Mouse (Mus musculus) heart, embryonic 14.5 days (tissue): Measurements from ENCODE around the gene Rad9a. TPM values are rescaled to one million over a fixed set of nuclear protein-coding genes. Genes with fewer than 3 reads are reported as not detected.
A peak's percentile ranks its signal among the peaks of the same experiment; 100 is the strongest.

Experiments
- ATAC-seq: fragments of 200-750 bp; cut with Nextera tagmentation; 2 replicates; pipeline ENCODE4 v1.8.0; 2017; ENCODE audit warnings: low read depth, moderate TSS enrichment; ENCODE audit not compliant: insufficient number of reproducible peaks, insufficient read depth, low FRiP score
- H3K27ac ChIP-seq, 2 experiments: fragments of 200-500 bp in 1 of 2; fragments of 300-500 bp in 1 of 2; sonication (generic) in 1 of 2; replicated peaks in 1 of 2; 2 replicates each; pipeline ENCODE4 v1.5.1; 2012 to 2014; ENCODE audit warnings: low read depth in 2 of 2, low read length in 2 of 2, control low read depth in 1 of 2, mild to moderate bottlenecking in 1 of 2, mixed read lengths in 1 of 2; ENCODE audit not compliant: control insufficient read depth in 1 of 2, insufficient read depth in 1 of 2
- H3K27me3 ChIP-seq: fragments of 300-500 bp; sonication (generic); 2 replicates; pipeline ENCODE4 v1.6.1; 2014; ENCODE audit warnings: mild to moderate bottlenecking, low read length, control low read depth; ENCODE audit not compliant: control insufficient read depth, insufficient read depth
- H3K36me3 ChIP-seq: fragments of 300-500 bp; sonication (generic); 2 replicates; pipeline ENCODE4 v1.6.1; 2014; ENCODE audit warnings: mild to moderate bottlenecking, control low read depth, low read length, mixed read lengths; ENCODE audit not compliant: control insufficient read depth, insufficient read depth
- H3K4me1 ChIP-seq, 2 experiments: fragments of 200-500 bp in 1 of 2; fragments of 300-500 bp in 1 of 2; sonication (generic) in 1 of 2; 2 replicates each; pipeline ENCODE4 v1.6.1; 2012 to 2014; ENCODE audit warnings: low read length in 2 of 2, control low read depth in 1 of 2, mixed read lengths in 1 of 2; ENCODE audit not compliant: control insufficient read depth in 2 of 2, insufficient read depth in 2 of 2
- H3K4me2 ChIP-seq: fragments of 300-500 bp; sonication (generic); 2 replicates; pipeline ENCODE4 v1.6.1; 2014; ENCODE audit warnings: mild to moderate bottlenecking, low read length
- H3K4me3 ChIP-seq, 2 experiments: fragments of 200-500 bp in 1 of 2; fragments of 300-500 bp in 1 of 2; sonication (generic) in 1 of 2; 2 replicates each; pipeline ENCODE4 v1.5.1; 2012 to 2014; ENCODE audit warnings: low read length in 2 of 2, mild to moderate bottlenecking in 2 of 2, control low read depth in 1 of 2, low read depth in 1 of 2, moderate library complexity in 1 of 2; ENCODE audit not compliant: control insufficient read depth in 1 of 2, insufficient read depth in 1 of 2
- H3K9ac ChIP-seq: fragments of 300-500 bp; sonication (generic); 2 replicates; pipeline ENCODE4 v1.6.1; 2014; ENCODE audit warnings: mild to moderate bottlenecking, low read length
- H3K9me3 ChIP-seq: fragments of 300-500 bp; sonication (generic); 2 replicates; pipeline ENCODE4 v1.6.1; 2016; ENCODE audit warnings: low read length, control low read depth; ENCODE audit not compliant: control insufficient read depth
- WGBS: fragments of 180-500 bp; shearing (Covaris S2); extraction: QIAGEN DNeasy Blood & Tissue Kit; methylation state at CpG from one replicate; pipeline ENCODE4 v1.1.7; 2014; 5-methylcytosine and 5-hydroxymethylcytosine counted together
- polyA plus RNA-seq: library from polyadenylated mRNA; unstranded; fragments of >200 nt; fragmentation: Nextera tagmentation; extraction: Ambion mirVana; gene quantifications from 2 replicates; pipeline ENCODE4 v1.2.1, GENCODE M21; 2014

The Rad9a gene
- polyA plus RNA-seq, 1 experiment from 2014 or later = 18.5 TPM

DNA sequence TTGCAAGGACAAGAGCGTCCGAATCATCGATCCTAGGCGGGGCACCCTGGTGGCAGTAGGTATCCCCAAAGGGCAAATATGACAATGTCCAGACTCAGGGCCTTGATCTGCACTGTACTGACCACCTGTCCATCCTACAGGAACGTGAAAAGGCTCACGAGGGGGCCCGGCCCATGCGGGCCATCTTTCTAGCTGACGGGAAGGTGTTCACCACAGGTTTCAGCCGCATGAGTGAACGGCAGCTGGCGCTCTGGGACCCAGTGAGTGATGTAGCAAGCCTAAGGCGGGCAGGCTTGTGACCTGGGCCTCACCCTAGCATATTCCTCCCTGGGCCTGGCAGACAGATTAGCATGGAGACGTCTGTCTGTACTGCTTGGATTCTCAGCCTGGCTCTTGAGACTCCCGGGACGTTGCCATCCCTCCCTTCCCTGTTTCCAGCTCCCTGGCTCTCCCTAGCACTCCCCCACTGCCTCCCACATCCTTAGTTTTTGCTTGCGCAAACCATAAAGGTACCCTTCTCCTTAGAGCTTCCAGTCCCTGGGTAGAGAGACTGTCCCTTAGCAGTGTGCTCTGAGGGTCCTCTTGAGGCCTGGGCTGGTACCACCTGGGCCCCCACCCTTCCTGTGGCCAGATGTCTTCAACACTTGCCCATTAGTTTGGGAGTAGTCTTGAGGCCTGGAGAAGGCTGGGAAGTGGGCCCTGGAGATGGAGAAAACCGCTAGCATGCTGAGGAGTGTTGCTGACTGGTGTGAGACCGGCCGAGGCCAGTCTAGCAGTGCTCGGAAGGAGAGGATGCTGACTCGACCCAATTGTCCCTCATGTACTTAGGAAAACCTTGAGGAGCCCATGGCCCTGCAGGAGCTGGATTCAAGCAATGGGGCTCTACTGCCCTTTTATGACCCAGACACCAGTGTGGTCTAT is 50.6 kb downstream of the Rad9a start:
- H3K9me3 ChIP-seq = no peaks in the 10 kb centered on the region; the same call in 1 of the 2 replicates
- no peak overlapping the region for H3K27ac ChIP-seq
- peaks cover 11 to 26% of the 10 kb centered on the region in 2 experiments for H3K4me1 ChIP-seq
- H3K4me2 ChIP-seq = no peak overlapping the region
- WGBS = 90% methylated on average over 22 of the region's 22 CpGs
- no peak overlapping the region for H3K4me3 ChIP-seq
- no peak for ATAC-seq
- no peak overlapping the region for H3K9ac ChIP-seq
- no peaks in the 10 kb centered on the region for H3K27me3 ChIP-seq
- peaks cover 54% of the 10 kb centered on the region for H3K36me3 ChIP-seq

GRCm38 (mm10) chr19:4149764-4150461 is 51.5 kb downstream of the Rad9a start:
- H3K4me2 ChIP-seq = peak overlapping the region; percentile 73
- no peaks in the 10 kb centered on the region; the same call in 1 of the 2 replicates for H3K9me3 ChIP-seq
- WGBS = 93% methylated on average over 17 of the region's 17 CpGs

DNA sequence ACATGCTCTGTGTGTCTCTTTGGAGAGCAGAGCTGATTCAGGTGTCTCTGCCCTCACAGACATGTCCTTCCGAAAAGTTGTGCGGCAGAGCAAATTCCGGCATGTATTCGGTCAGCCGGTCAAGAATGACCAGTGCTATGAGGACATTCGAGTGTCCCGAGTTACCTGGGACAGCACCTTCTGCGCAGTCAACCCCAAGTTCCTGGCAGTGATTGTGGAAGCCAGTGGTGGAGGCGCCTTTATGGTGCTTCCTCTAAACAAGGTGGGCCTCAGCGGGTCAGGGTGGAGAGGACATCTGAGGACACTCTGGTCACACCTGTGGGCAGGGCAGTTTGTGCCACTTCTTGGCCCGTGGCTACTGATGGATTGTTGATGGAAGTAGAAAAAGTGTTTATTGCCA is 52.2 kb downstream of the Rad9a start:
- H3K36me3 ChIP-seq = peaks cover 46% of the 10 kb centered on the region
- no peaks in the 10 kb centered on the region; the same call in 1 of the 2 replicates for H3K9me3 ChIP-seq
- peak overlapping the region in 1 of 2 experiments; percentile 82; a peak in 1 of 4 replicates for H3K27ac ChIP-seq
- H3K4me2 ChIP-seq = peak overlapping the region; percentile 73
- peak overlapping the region; percentile 69 to 93 for H3K4me3 ChIP-seq
- peak overlapping the region; percentile 96 for H3K9ac ChIP-seq
- H3K27me3 ChIP-seq = no peaks in the 10 kb centered on the region
- WGBS = 76% methylated on average over 11 of the region's 11 CpGs
- ATAC-seq = no peak
- peaks cover 11 to 26% of the 10 kb centered on the region in 2 experiments for H3K4me1 ChIP-seq

More at GRCm38 (mm10) chr19:4149764-4150461, 51.5 kb downstream of the Rad9a start:
- Histone ChIP-seq H3K36me3 (peaks cover 46% of the 10 kb centered on the region), H3K4me3 (peak overlapping the region in 1 of 2 experiments; percentile 93; a peak in 2 of 4 replicates), H3K4me1 (peaks cover 11 to 26% of the 10 kb centered on the region in 2 experiments), H3K27ac (no peak overlapping the region), H3K9ac (peak overlapping the region; percentile 96), H3K27me3 (no peaks in the 10 kb centered on the region)
- no peak for ATAC-seq

DNA sequence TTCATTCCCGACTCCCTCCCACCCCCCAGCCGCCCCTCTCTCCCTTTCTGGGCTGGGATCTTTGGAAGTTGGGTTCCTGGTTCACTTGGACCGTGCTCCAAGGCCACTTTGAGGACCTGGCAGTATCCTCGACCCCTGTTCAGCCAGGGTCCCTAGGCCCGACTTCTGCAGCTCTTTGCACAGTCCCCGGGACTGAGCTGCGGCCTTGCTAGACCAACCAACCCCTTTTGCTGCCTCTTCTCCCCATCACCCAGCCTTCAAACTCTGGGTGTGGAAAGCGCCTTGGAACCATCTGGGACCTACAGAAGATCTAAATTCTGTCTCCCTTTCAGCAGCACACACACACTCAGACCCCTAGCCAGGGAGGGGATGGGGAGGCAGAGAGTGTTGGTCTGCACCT is 52.6 kb downstream of the Rad9a start:
- Histone ChIP-seq H3K36me3 (peaks cover 41% of the 10 kb centered on the region), H3K4me2 (peak overlapping the region; percentile 73), H3K4me3 (peak overlapping the region; percentile 69 to 93), H3K27ac (peak overlapping the region in 1 of 2 experiments; percentile 82; a peak in 3 of 4 replicates), H3K9ac (peak overlapping the region; percentile 96), H3K4me1 (peaks cover 11 to 26% of the 10 kb centered on the region in 2 experiments), H3K9me3 (no peaks in the 10 kb centered on the region; the same call in 1 of the 2 replicates), H3K27me3 (no peaks in the 10 kb centered on the region)
- ATAC-seq = no peak
- 3% methylated on average over 7 of the region's 8 CpGs for WGBS

- WGBS = 2% methylated on average over 30 of the region's 33 CpGs
- ATAC-seq = peak; percentile 93
Observed at GRCm38 (mm10) chr19:4148491-4148806, 53.0 kb downstream of the Rad9a start, which contains the start of gene Coro1b. Gene Coro1b (plus strand): TSS chr19:4148619.

DNA sequence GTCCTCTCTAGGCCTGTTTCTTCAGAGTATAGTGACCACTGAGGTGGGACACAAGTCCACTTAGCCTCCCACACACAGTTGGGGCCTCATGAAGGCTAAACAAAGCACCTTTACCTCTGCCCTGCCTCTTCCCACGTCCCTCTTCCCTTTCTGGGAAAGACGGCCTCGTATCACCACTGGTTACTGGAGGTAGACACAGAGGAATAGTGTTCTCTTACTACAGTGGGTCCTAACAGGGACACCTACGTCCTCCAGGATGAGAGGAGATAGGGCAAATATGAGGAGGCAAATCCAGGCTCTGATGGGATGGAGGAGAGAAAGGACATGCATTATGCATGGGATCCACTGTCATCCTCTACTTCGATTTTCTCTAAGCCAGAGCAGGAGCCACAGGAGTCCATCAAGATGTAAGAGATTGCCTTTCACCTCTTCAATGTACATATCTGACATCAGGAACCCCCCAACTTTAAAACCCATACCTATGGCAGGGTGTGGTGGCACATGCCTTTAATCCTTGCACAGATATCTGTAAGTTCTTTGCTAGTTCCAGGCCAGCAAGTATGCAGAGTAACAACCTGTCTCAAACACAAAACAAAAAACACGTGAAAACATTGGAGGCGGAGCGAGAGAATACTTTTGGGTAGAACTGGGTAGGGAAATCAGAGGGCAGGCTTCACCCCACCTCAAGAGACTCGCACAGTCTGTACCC is 53.5 kb downstream of the Rad9a start:
- H3K27ac ChIP-seq = no peak overlapping the region
- H3K36me3 ChIP-seq = peaks cover 33% of the 10 kb centered on the region
- peak overlapping the region; percentile 69 to 93 for H3K4me3 ChIP-seq
- no peaks in the 10 kb centered on the region for H3K27me3 ChIP-seq
- ATAC-seq = no peak
- 41% methylated on average over 9 of the region's 9 CpGs for WGBS
- H3K9ac ChIP-seq = peak overlapping the region; percentile 96
- peak overlapping the region; percentile 73 for H3K4me2 ChIP-seq
- peaks cover 11 to 26% of the 10 kb centered on the region in 2 experiments for H3K4me1 ChIP-seq
- H3K9me3 ChIP-seq = no peaks in the 10 kb centered on the region; the same call in 1 of the 2 replicates

More at GRCm38 (mm10) chr19:4148491-4148806, 53.0 kb downstream of the Rad9a start, which contains the start of gene Coro1b:
- peak within 1 kb of the TSS; percentile 69 to 93 for H3K4me3 ChIP-seq
- peak within 1 kb of the TSS; percentile 96 for H3K9ac ChIP-seq
- H3K4me2 ChIP-seq = peak within 1 kb of the TSS; percentile 73
- no peaks in the 10 kb centered on the region; the same call in 1 of the 2 replicates for H3K9me3 ChIP-seq
- H3K4me1 ChIP-seq = peaks cover 11 to 26% of the 10 kb centered on the region in 2 experiments
- H3K27me3 ChIP-seq = no peaks in the 10 kb centered on the region
- peaks cover 38% of the 10 kb centered on the region for H3K36me3 ChIP-seq
- H3K27ac ChIP-seq = peak within 1 kb of the TSS in 1 of 2 experiments; percentile 82; a peak in 3 of 4 replicates

- no peak overlapping the region for H3K9ac ChIP-seq
- H3K4me2 ChIP-seq = no peak overlapping the region
Observed at GRCm38 (mm10) chr19:4147022-4147405, 54.4 kb downstream of the Rad9a start.

More at GRCm38 (mm10) chr19:4147022-4147405, 54.4 kb downstream of the Rad9a start:
- H3K4me3 ChIP-seq = no peak overlapping the region
- H3K27me3 ChIP-seq = no peaks in the 10 kb centered on the region
- H3K36me3 ChIP-seq = peaks cover 24% of the 10 kb centered on the region
- H3K9me3 ChIP-seq = no peaks in the 10 kb centered on the region; the same call in 1 of the 2 replicates
- ATAC-seq = no peak
- 44% methylated on average over 3 of the region's 3 CpGs for WGBS
- H3K4me1 ChIP-seq = peaks cover 11 to 25% of the 10 kb centered on the region in 2 experiments
- no peak overlapping the region for H3K27ac ChIP-seq
